ENCODE assay signal across 7 mouse cellular contexts in genomic region chr11:88394341-88395075, GRCm38 (mm10).
DNase-seq lines count a peak whose midpoint lies in the region; ATAC-seq and TF ChIP-seq lines count a peak whose summit lies in the region.

No protein-coding gene starts in this region.

- no peaks in the 10 kb centered on the region for H3K9me3 ChIP-seq in embryonic facial prominence, embryonic 12.5 days
- H3K9me3 ChIP-seq in hindbrain, embryonic 13.5 days, result no peaks in the 10 kb centered on the region
- no peaks in the 10 kb centered on the region for H3K9me3 ChIP-seq in neural tube, embryonic 14.5 days (ENCODE audit: control insufficient read depth, low read length)

- no peak overlapping the region for H3K27ac ChIP-seq in kidney, adult 2 months (ENCODE audit: insufficient read depth, low read depth, low read length)
- H3K27ac ChIP-seq in embryonic facial prominence, embryonic 12.5 days, result 0 out of 2 replicates have a peak overlapping the region, but pooled peaks have one; percentile 13
- peak overlapping the region; percentile 83 for H3K27ac ChIP-seq in hindbrain, embryonic 13.5 days
- peak overlapping the region; percentile 40; the same call in 1 of the 2 replicates for H3K27ac ChIP-seq in neural tube, embryonic 14.5 days (ENCODE audit: low read depth, low read length)

- no peak overlapping the region for H3K4me3 ChIP-seq in kidney, adult 2 months (ENCODE audit: insufficient read depth, low read depth, low read length)
- H3K4me3 ChIP-seq in embryonic facial prominence, embryonic 12.5 days, result no peak overlapping the region
- H3K4me3 ChIP-seq in hindbrain, embryonic 13.5 days, result no peak overlapping the region
- no peak overlapping the region for H3K4me3 ChIP-seq in neural tube, embryonic 14.5 days (ENCODE audit: low read depth, low read length)

- H3K27me3 ChIP-seq in kidney, adult 2 months (replicated peaks; ENCODE audit: control insufficient read depth, insufficient read depth, low read length), result no peaks in the 10 kb centered on the region
- no peaks in the 10 kb centered on the region for H3K27me3 ChIP-seq in embryonic facial prominence, embryonic 12.5 days
- no peaks in the 10 kb centered on the region for H3K27me3 ChIP-seq in hindbrain, embryonic 13.5 days
- H3K27me3 ChIP-seq in neural tube, embryonic 14.5 days (ENCODE audit: control insufficient read depth, insufficient read depth, low read length), result no peaks in the 10 kb centered on the region

- 66% methylated on average over 19 of the region's 19 CpGs for WGBS in kidney, adult 2 months
- WGBS in embryonic facial prominence, embryonic 12.5 days, result 63% methylated on average over 19 of the region's 19 CpGs
- 53% methylated on average over 19 of the region's 19 CpGs for WGBS in hindbrain, embryonic 13.5 days
- WGBS in neural tube, embryonic 14.5 days, result 62% methylated on average over 19 of the region's 19 CpGs

- DNase-seq in kidney, adult 2 months, result peak; percentile 38
- DNase-seq in kidney, postnatal 25 days, result no peak
- DNase-seq in spleen, postnatal 36 days (ENCODE audit: low spot score in 2 of 2), result no peak

- H3K9ac ChIP-seq in embryonic facial prominence, embryonic 12.5 days, result no peak overlapping the region
- 0 out of 2 replicates have a peak overlapping the region, but pooled peaks have one; percentile 24 for H3K9ac ChIP-seq in hindbrain, embryonic 13.5 days
- peak overlapping the region; percentile 29; the same call in 1 of the 2 replicates for H3K9ac ChIP-seq in neural tube, embryonic 14.5 days (replicated peaks; ENCODE audit: low read depth, low read length)

- no peak for TF ChIP-seq POLR2A in kidney, adult 2 months (IDR thresholded peaks at IDR 0.05; ENCODE audit: low read depth, low read length)

- no peaks in the 10 kb centered on the region for H3K36me3 ChIP-seq in kidney, adult 2 months (ENCODE audit: control insufficient read depth, insufficient read depth, low read length)
- no peaks in the 10 kb centered on the region for H3K36me3 ChIP-seq in embryonic facial prominence, embryonic 12.5 days
- H3K36me3 ChIP-seq in hindbrain, embryonic 13.5 days, result peaks cover 6% of the 10 kb centered on the region
- H3K36me3 ChIP-seq in neural tube, embryonic 14.5 days (ENCODE audit: control insufficient read depth, insufficient read depth, low read length), result no peaks in the 10 kb centered on the region

- no peak overlapping the region for H3K4me2 ChIP-seq in embryonic facial prominence, embryonic 12.5 days (replicated peaks)
- no peak overlapping the region for H3K4me2 ChIP-seq in hindbrain, embryonic 13.5 days
- H3K4me2 ChIP-seq in neural tube, embryonic 14.5 days (ENCODE audit: low read depth, low read length), result no peak overlapping the region

- no peak for TF ChIP-seq CTCF in kidney, adult 2 months (conservative IDR thresholded peaks at IDR 0.05; ENCODE audit: insufficient read depth, insufficient read length, low read depth, low read length)

- peaks cover 10% of the 10 kb centered on the region for H3K4me1 ChIP-seq in kidney, adult 2 months (ENCODE audit: control insufficient read depth, insufficient read depth, low read length)
- peaks cover 19% of the 10 kb centered on the region for H3K4me1 ChIP-seq in embryonic facial prominence, embryonic 12.5 days
- peaks cover 66% of the 10 kb centered on the region for H3K4me1 ChIP-seq in hindbrain, embryonic 13.5 days (replicated peaks)
- peaks cover 6% of the 10 kb centered on the region; the same call in 1 of the 2 replicates for H3K4me1 ChIP-seq in neural tube, embryonic 14.5 days (ENCODE audit: control insufficient read depth, insufficient read depth, low read length)

- no peak for ATAC-seq in embryonic facial prominence, embryonic 12.5 days (ENCODE audit: insufficient number of reproducible peaks, insufficient read depth, low FRiP score, low TSS enrichment)
- ATAC-seq in hindbrain, embryonic 13.5 days (ENCODE audit: low FRiP score), result peak; percentile 48; the same call in 1 of the 2 replicates
- ATAC-seq in neural tube, embryonic 14.5 days (ENCODE audit: low read depth), result no peak
- ATAC-seq in monocyte, adult 5-6 weeks (replicated peaks; ENCODE audit: insufficient number of reproducible peaks, low FRiP score, low TSS enrichment, poor library complexity, severe bottlenecking), result no peak
